Mouse (Mus musculus) heart, adult 8-10 months (tissue): ENCODE results near the gene Muc20. TPM values are rescaled to one million over a fixed set of nuclear protein-coding genes. Genes with fewer than 3 reads are reported as not detected.
A peak's percentile ranks its signal among the peaks of the same experiment; 100 is the strongest.

Source experiments
- DNase-seq: peaks from one replicate; pipeline ENCODE4 v3.0.0; 2022; ENCODE audit warnings: low spot score
- total RNA-seq, 4 experiments: library from RNA; stranded (reverse); gene quantifications; 2 replicates each; pipeline ENCODE4 v1.2.4; 2022

Muc20 gene
- under 1 TPM; 0.33 to 0.79 (median 0.47) TPM for total RNA-seq

GRCm38 (mm10) chr16:32797426-32797689 is at the start of gene Muc20:
Gene Muc20, minus strand, starts transcription at chr16:32797435.
- DNase-seq = no peak

- DNase-seq = no peak
Measured at GRCm38 (mm10) chr16:32831501-32831900, 34.3 kb upstream of the Muc20 start.

GRCm38 (mm10) chr16:32829104-32829503 is 31.9 kb upstream of the Muc20 start:
- no peak for DNase-seq

GRCm38 (mm10) chr16:32826521-32826920 is 29.3 kb upstream of the Muc20 start:
- DNase-seq = no peak

- DNase-seq = no peak
Measured at GRCm38 (mm10) chr16:32825380-32825779, 28.1 kb upstream of the Muc20 start.

- DNase-seq = no peak
Measured at GRCm38 (mm10) chr16:32824061-32824460, 26.8 kb upstream of the Muc20 start.

GRCm38 (mm10) chr16:32823487-32823886 is 26.3 kb upstream of the Muc20 start:
- no peak for DNase-seq

GRCm38 (mm10) chr16:32822881-32823280 is 25.6 kb upstream of the Muc20 start:
- DNase-seq = no peak

- DNase-seq = no peak
Measured at GRCm38 (mm10) chr16:32822450-32822827, 25.2 kb upstream of the Muc20 start.

- peak; percentile 66 for DNase-seq
Measured at GRCm38 (mm10) chr16:32821772-32822449, 24.7 kb upstream of the Muc20 start.

GRCm38 (mm10) chr16:32818441-32818840 is 21.2 kb upstream of the Muc20 start:
- no peak for DNase-seq

- no peak for DNase-seq
Measured at GRCm38 (mm10) chr16:32818036-32818435, 20.8 kb upstream of the Muc20 start.

GRCm38 (mm10) chr16:32815160-32815605 is 17.9 kb upstream of the Muc20 start:
- DNase-seq = no peak

GRCm38 (mm10) chr16:32814539-32814938 is 17.3 kb upstream of the Muc20 start:
- DNase-seq = peak; percentile 35

GRCm38 (mm10) chr16:32813771-32814170 is 16.5 kb upstream of the Muc20 start:
- no peak for DNase-seq

GRCm38 (mm10) chr16:32813362-32813761 is 16.1 kb upstream of the Muc20 start:
- no peak for DNase-seq

- peak; percentile 87 for DNase-seq
Measured at GRCm38 (mm10) chr16:32812888-32813361, 15.7 kb upstream of the Muc20 start.

GRCm38 (mm10) chr16:32810321-32810720 is 13.1 kb upstream of the Muc20 start, which contains the start of gene Smbd1:
Gene Smbd1, minus strand, starts transcription at chr16:32810477.
- DNase-seq = no peak

- no peak for DNase-seq
Measured at GRCm38 (mm10) chr16:32807408-32808185, 10.4 kb upstream of the Muc20 start.

GRCm38 (mm10) chr16:32805151-32805550 is 7.9 kb upstream of the Muc20 start:
- no peak for DNase-seq

GRCm38 (mm10) chr16:32803901-32804300 is 6.7 kb upstream of the Muc20 start:
- no peak for DNase-seq

GRCm38 (mm10) chr16:32803252-32803853 is 6.1 kb upstream of the Muc20 start:
- DNase-seq = peak; percentile 75
